Mouse (Mus musculus): ENCODE data around the gene 6330409D20Rik. TPM values are rescaled to one million over a fixed set of nuclear protein-coding genes. Genes with fewer than 3 reads are reported as not detected.

The 6330409D20Rik gene
- 0.20 and 0.27 TPM in 2 replicates for polyA plus RNA-seq (2012; rRNA removed)

DNA sequence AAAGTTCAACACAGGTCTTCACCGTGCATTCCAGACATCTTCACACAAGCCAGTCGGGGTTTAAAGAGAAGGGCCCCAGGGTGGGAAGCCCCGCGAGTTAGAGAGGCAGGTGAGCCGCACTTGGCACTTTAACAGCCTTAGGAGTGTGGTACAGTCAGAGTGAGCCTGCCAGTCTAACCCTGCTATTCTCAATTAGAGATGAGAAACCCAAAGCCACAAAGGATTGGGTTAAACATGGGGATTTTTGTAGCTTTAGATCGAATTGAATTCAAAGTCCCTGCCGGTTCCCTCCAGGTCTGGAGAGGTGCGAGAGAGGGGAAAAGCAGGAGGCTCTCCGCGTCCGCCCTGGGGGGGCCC, at the start of gene 6330409D20Rik:
Gene 6330409D20Rik, minus strand, starts transcription at position 101 of the 357 bp plus-strand sequence.
- no peak for TF ChIP-seq CTCF (IDR thresholded peaks at IDR 0.05; ENCODE audit: borderline replicate concordance, control insufficient read depth, extremely low read depth, insufficient read depth, low read length, poor library complexity)
- no peak for TF ChIP-seq POLR2A (IDR thresholded peaks at IDR 0.05; ENCODE audit: control insufficient read depth, extremely low read depth, insufficient read depth, low read length, poor library complexity)
- Histone ChIP-seq H3K4me1 (replicated peaks; ENCODE audit: control insufficient read depth, insufficient read depth, low read length) (no peaks in the 10 kb centered on the region), H3K4me3 (ENCODE audit: control insufficient read depth, insufficient read depth, low read length) (no peak within 1 kb of the TSS), H3K36me3 (ENCODE audit: control insufficient read depth, insufficient read depth, low read length) (peaks cover 21% of the 10 kb centered on the region), H3K27me3 (ENCODE audit: control insufficient read depth, insufficient read depth, low read length) (no peaks in the 10 kb centered on the region), H3K27ac (ENCODE audit: control insufficient read depth, insufficient read depth, low read length) (no peak within 1 kb of the TSS)
- WGBS, result 88% methylated on average over 11 of the region's 11 CpGs
- no peak for DNase-seq

DNA sequence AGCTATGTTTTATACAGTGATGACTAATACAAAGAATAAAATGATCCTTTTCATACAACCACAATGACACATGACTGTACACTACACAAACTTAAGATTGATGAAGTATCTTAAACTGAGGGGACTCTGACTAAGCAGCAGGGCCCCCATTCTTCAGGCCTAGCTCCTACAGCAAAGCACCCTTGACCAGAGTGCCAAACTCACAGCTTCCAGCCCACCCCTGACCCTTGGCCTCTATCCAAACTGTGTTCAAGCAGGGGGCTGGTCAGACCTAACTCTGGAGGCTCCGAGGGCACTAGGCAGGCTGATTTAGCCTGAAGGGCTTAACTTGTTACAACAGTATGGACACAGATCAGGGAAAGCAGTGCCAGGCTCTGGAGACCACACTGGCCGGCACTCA, 47.8 kb upstream of the 6330409D20Rik start:
- Histone ChIP-seq H3K27ac (ENCODE audit: control insufficient read depth, insufficient read depth, low read length) (no peak overlapping the region), H3K4me3 (ENCODE audit: control insufficient read depth, insufficient read depth, low read length) (no peak overlapping the region), H3K36me3 (ENCODE audit: control insufficient read depth, insufficient read depth, low read length) (no peaks in the 10 kb centered on the region), H3K27me3 (ENCODE audit: control insufficient read depth, insufficient read depth, low read length) (no peaks in the 10 kb centered on the region), H3K4me1 (replicated peaks; ENCODE audit: control insufficient read depth, insufficient read depth, low read length) (peaks cover 7% of the 10 kb centered on the region)
- WGBS, result 96% methylated on average over 2 of the region's 2 CpGs
- TF ChIP-seq CTCF (IDR thresholded peaks at IDR 0.05; ENCODE audit: borderline replicate concordance, control insufficient read depth, extremely low read depth, insufficient read depth, low read length, poor library complexity) (no peak), POLR2A (IDR thresholded peaks at IDR 0.05; ENCODE audit: control insufficient read depth, extremely low read depth, insufficient read depth, low read length, poor library complexity) (no peak)
- DNase-seq, result no peak

DNA sequence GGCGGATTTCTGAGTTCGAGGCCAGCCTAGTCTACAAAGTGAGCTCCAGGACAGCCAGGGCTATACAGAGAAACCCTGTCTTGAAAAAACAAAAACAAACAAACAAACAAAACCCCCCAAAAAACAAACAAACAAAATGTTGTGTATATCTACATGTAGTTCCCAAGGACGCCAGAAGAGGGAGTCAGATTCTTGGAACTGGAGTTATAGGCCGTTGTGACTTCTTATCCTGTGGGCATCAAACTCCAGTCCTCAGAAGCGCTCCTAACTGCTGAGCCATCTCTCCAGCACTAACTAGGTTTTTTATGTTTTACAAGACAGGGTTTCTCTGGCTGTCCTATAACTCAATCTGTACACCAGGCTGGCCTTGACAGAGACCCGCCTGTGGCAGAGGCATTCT, 46.4 kb upstream of the 6330409D20Rik start:
- DNase-seq, result no peak
- TF ChIP-seq CTCF (IDR thresholded peaks at IDR 0.05; ENCODE audit: borderline replicate concordance, control insufficient read depth, extremely low read depth, insufficient read depth, low read length, poor library complexity) (no peak), POLR2A (IDR thresholded peaks at IDR 0.05; ENCODE audit: control insufficient read depth, extremely low read depth, insufficient read depth, low read length, poor library complexity) (no peak)
- H3K4me1 ChIP-seq (replicated peaks; ENCODE audit: control insufficient read depth, insufficient read depth, low read length), result peaks cover 16% of the 10 kb centered on the region
- no peak overlapping the region for H3K4me3 ChIP-seq (ENCODE audit: control insufficient read depth, insufficient read depth, low read length)
- no peaks in the 10 kb centered on the region for H3K36me3 ChIP-seq (ENCODE audit: control insufficient read depth, insufficient read depth, low read length)
- no peak overlapping the region for H3K27ac ChIP-seq (ENCODE audit: control insufficient read depth, insufficient read depth, low read length)
- 67% methylated on average over 6 of the region's 6 CpGs for WGBS
- no peaks in the 10 kb centered on the region for H3K27me3 ChIP-seq (ENCODE audit: control insufficient read depth, insufficient read depth, low read length)

DNA sequence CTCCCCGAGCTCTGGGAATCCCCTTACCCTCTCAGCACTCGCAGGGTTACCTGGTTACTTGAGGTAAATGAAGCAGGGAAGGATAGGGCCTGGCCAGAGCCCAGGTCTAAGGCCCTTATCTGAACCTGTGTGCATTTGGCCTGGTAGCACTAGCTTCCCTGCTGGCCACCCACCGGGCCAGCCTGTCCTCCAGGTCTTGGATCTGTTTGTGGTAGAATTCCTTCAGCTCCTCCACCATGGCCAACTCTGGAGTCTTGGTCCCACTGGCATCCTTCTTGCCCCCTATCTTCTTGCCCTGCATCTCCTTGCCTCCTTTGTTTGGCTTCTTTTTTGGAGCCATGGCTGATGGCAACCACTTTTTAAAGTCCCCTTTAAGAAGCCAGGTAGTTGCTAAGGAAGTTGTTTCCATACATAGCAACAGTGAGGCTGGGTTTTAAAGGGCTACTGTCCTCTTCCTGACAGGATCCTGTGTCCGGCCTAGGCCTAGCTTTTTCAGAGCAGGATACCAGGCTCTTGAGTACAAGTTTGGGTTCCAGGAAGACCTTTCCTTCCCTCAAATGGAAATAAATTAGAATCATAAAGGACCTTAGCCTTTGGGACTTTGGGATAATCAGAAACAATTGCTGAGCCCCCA, 43.3 kb upstream of the 6330409D20Rik start, which contains the start of gene Cfap157:
Gene Cfap157, minus strand, starts transcription at position 381 of the 634 bp plus-strand sequence.
- no peak for DNase-seq
- no peak for TF ChIP-seq CTCF (IDR thresholded peaks at IDR 0.05; ENCODE audit: borderline replicate concordance, control insufficient read depth, extremely low read depth, insufficient read depth, low read length, poor library complexity)
- TF ChIP-seq POLR2A (IDR thresholded peaks at IDR 0.05; ENCODE audit: control insufficient read depth, extremely low read depth, insufficient read depth, low read length, poor library complexity), result no peak
- no peak within 1 kb of the TSS; the same call in 1 of the 2 replicates for H3K27ac ChIP-seq (ENCODE audit: control insufficient read depth, insufficient read depth, low read length)
- WGBS, result 83% methylated on average over 4 of the region's 4 CpGs
- H3K36me3 ChIP-seq (ENCODE audit: control insufficient read depth, insufficient read depth, low read length), result no peaks in the 10 kb centered on the region
- H3K4me3 ChIP-seq (ENCODE audit: control insufficient read depth, insufficient read depth, low read length), result no peak within 1 kb of the TSS
- peaks cover 37% of the 10 kb centered on the region for H3K4me1 ChIP-seq (replicated peaks; ENCODE audit: control insufficient read depth, insufficient read depth, low read length)
- no peaks in the 10 kb centered on the region for H3K27me3 ChIP-seq (ENCODE audit: control insufficient read depth, insufficient read depth, low read length)

DNA sequence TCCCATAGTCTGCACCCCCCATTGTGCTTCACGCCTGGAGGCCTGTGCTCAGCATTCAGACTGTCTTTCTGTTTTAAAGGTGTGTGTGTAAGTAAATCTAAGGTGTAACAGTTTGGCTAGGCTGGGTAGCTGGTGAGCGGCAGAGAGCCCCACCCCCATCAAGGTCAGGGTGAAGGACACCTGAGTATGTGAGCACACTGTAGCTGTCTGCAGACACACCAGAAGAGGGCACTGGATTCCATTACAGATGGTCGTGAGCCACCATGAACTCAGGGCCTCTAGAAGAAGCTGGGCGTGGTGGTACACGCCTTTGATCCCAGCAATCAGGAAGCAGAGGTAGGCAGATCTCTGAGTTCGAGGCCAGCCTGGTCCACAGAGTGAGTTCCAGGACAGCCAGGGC, 40.9 kb upstream of the 6330409D20Rik start:
- DNase-seq, result no peak
- H3K4me1 ChIP-seq (replicated peaks; ENCODE audit: control insufficient read depth, insufficient read depth, low read length), result peaks cover 57% of the 10 kb centered on the region
- no peaks in the 10 kb centered on the region for H3K27me3 ChIP-seq (ENCODE audit: control insufficient read depth, insufficient read depth, low read length)
- WGBS, result 81% methylated on average over 6 of the region's 6 CpGs
- no peaks in the 10 kb centered on the region for H3K36me3 ChIP-seq (ENCODE audit: control insufficient read depth, insufficient read depth, low read length)
- no peak for TF ChIP-seq POLR2A (IDR thresholded peaks at IDR 0.05; ENCODE audit: control insufficient read depth, extremely low read depth, insufficient read depth, low read length, poor library complexity)
- TF ChIP-seq CTCF (IDR thresholded peaks at IDR 0.05; ENCODE audit: borderline replicate concordance, control insufficient read depth, extremely low read depth, insufficient read depth, low read length, poor library complexity), result no peak
- no peak overlapping the region for H3K4me3 ChIP-seq (ENCODE audit: control insufficient read depth, insufficient read depth, low read length)
- no peak overlapping the region for H3K27ac ChIP-seq (ENCODE audit: control insufficient read depth, insufficient read depth, low read length)

DNA sequence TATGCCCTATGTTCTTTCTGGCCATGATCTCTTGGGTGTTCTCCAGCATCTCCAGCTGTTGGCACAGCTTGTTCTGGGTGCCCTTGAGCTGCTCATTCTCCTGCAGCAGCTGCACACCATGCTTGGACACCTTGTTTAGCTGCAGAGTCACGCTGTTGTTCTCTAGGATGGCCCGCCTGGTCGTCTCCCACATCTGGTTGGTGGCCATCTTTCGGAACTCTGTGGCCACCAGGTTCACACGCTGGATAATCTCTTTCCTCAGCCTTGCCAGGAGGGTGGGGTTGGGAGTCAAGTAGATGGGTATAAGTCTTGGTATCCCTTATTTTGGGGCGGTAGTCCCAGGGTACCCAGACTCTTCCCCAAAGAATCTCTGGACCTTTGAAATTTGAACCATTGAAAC, 38.9 kb upstream of the 6330409D20Rik start:
- DNase-seq, result no peak
- Histone ChIP-seq H3K4me3 (ENCODE audit: control insufficient read depth, insufficient read depth, low read length) (no peak overlapping the region), H3K36me3 (ENCODE audit: control insufficient read depth, insufficient read depth, low read length) (no peaks in the 10 kb centered on the region), H3K4me1 (replicated peaks; ENCODE audit: control insufficient read depth, insufficient read depth, low read length) (peaks cover 67% of the 10 kb centered on the region), H3K27ac (ENCODE audit: control insufficient read depth, insufficient read depth, low read length) (no peak overlapping the region), H3K27me3 (ENCODE audit: control insufficient read depth, insufficient read depth, low read length) (no peaks in the 10 kb centered on the region)
- TF ChIP-seq POLR2A (IDR thresholded peaks at IDR 0.05; ENCODE audit: control insufficient read depth, extremely low read depth, insufficient read depth, low read length, poor library complexity), result no peak
- WGBS, result 93% methylated on average over 6 of the region's 6 CpGs

DNA sequence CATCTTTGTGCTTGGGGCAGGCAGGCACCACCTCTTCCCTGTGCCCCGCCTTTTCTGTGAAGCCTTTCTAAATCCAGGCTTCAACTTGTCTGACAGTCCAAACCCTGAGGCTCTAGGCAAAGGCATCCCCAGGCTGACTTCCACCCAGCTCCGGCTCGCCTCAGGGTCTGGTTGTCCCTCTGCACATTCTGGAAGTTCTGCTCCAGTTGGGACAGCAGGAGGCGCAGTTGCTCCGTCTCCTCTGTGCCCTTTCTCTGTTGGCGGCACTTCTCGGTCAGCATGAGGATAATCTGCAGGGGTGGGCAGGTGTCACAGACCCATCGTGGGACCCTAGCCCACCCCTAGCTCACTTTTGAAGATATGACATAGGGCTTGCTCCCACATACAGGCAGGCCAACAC, 38.3 kb upstream of the 6330409D20Rik start:
- 49% methylated on average over 8 of the region's 8 CpGs for WGBS
- no peak overlapping the region for H3K4me3 ChIP-seq (ENCODE audit: control insufficient read depth, insufficient read depth, low read length)

More for the DNA sequence above, 38.3 kb upstream of the 6330409D20Rik start:
- Histone ChIP-seq H3K27me3 (ENCODE audit: control insufficient read depth, insufficient read depth, low read length) (no peaks in the 10 kb centered on the region), H3K27ac (ENCODE audit: control insufficient read depth, insufficient read depth, low read length) (peak overlapping the region; percentile 22; the same call in 1 of the 2 replicates), H3K36me3 (ENCODE audit: control insufficient read depth, insufficient read depth, low read length) (no peaks in the 10 kb centered on the region), H3K4me1 (replicated peaks; ENCODE audit: control insufficient read depth, insufficient read depth, low read length) (peaks cover 66% of the 10 kb centered on the region)
- DNase-seq, result peak; percentile 64
- peak; percentile 72; the same call in 1 of the 2 replicates for TF ChIP-seq CTCF (IDR thresholded peaks at IDR 0.05; ENCODE audit: borderline replicate concordance, control insufficient read depth, extremely low read depth, insufficient read depth, low read length, poor library complexity)
- no peak for TF ChIP-seq POLR2A (IDR thresholded peaks at IDR 0.05; ENCODE audit: control insufficient read depth, extremely low read depth, insufficient read depth, low read length, poor library complexity)
